Mouse (Mus musculus): Measurements from ENCODE around the gene Mcoln3. TPM values are rescaled to one million over a fixed set of nuclear protein-coding genes. Genes with fewer than 3 reads are reported as not detected.

Mcoln3 gene
- polyA plus RNA-seq (2015; fragmentation: Nextera tagmentation; extraction: Ambion mirVana) = 0.18 and 0.34 TPM in 2 replicates

GRCm38 (mm10) chr3:146117258-146117996 is at the start of gene Mcoln3:
Gene Mcoln3, plus strand, starts transcription at chr3:146117450.
- no peak for ATAC-seq
- no peaks in the 10 kb centered on the region; the same call in 1 of the 2 replicates for H3K4me1 ChIP-seq (replicated peaks; ENCODE audit: control insufficient read depth, insufficient read depth, low read length)
- H3K27me3 ChIP-seq (replicated peaks; ENCODE audit: control insufficient read depth, insufficient read depth, low read length) = peaks cover 18% of the 10 kb centered on the region
- WGBS = 10% methylated on average over 35 of the region's 35 CpGs
- H3K4me2 ChIP-seq (ENCODE audit: low read length) = no peak within 1 kb of the TSS
- no peak within 1 kb of the TSS for H3K9ac ChIP-seq (replicated peaks; ENCODE audit: low read depth, low read length)
- no peak within 1 kb of the TSS for H3K4me3 ChIP-seq (replicated peaks; ENCODE audit: low read length)
- no peaks in the 10 kb centered on the region for H3K36me3 ChIP-seq (ENCODE audit: control insufficient read depth, insufficient read depth)
- H3K9me3 ChIP-seq (ENCODE audit: control insufficient read depth, low read length) = no peaks in the 10 kb centered on the region
- no peak within 1 kb of the TSS for H3K27ac ChIP-seq (ENCODE audit: low read length)

- Histone ChIP-seq H3K4me2 (ENCODE audit: low read length) (no peak overlapping the region), H3K36me3 (ENCODE audit: control insufficient read depth, insufficient read depth) (no peaks in the 10 kb centered on the region), H3K4me3 (replicated peaks; ENCODE audit: low read length) (no peak overlapping the region), H3K4me1 (replicated peaks; ENCODE audit: control insufficient read depth, insufficient read depth, low read length) (no peaks in the 10 kb centered on the region), H3K27me3 (replicated peaks; ENCODE audit: control insufficient read depth, insufficient read depth, low read length) (no peaks in the 10 kb centered on the region), H3K27ac (ENCODE audit: low read length) (no peak overlapping the region), H3K9ac (replicated peaks; ENCODE audit: low read depth, low read length) (no peak overlapping the region), H3K9me3 (ENCODE audit: control insufficient read depth, low read length) (no peaks in the 10 kb centered on the region)
- ATAC-seq = no peak
- 55% methylated on average over 4 of the region's 4 CpGs for WGBS
Measured at GRCm38 (mm10) chr3:146069276-146069675, 48.0 kb upstream of the Mcoln3 start.

GRCm38 (mm10) chr3:146072780-146073179 is 44.5 kb upstream of the Mcoln3 start:
- H3K27me3 ChIP-seq (replicated peaks; ENCODE audit: control insufficient read depth, insufficient read depth, low read length) = no peaks in the 10 kb centered on the region
- H3K27ac ChIP-seq (ENCODE audit: low read length) = no peak overlapping the region
- 73% methylated on average over 7 of the region's 7 CpGs for WGBS
- H3K4me2 ChIP-seq (ENCODE audit: low read length) = no peak overlapping the region
- H3K9ac ChIP-seq (replicated peaks; ENCODE audit: low read depth, low read length) = no peak overlapping the region
- no peaks in the 10 kb centered on the region for H3K4me1 ChIP-seq (replicated peaks; ENCODE audit: control insufficient read depth, insufficient read depth, low read length)
- no peaks in the 10 kb centered on the region for H3K9me3 ChIP-seq (ENCODE audit: control insufficient read depth, low read length)
- peak; percentile 64 for ATAC-seq
- no peaks in the 10 kb centered on the region for H3K36me3 ChIP-seq (ENCODE audit: control insufficient read depth, insufficient read depth)
- H3K4me3 ChIP-seq (replicated peaks; ENCODE audit: low read length) = no peak overlapping the region

- no peak overlapping the region for H3K27ac ChIP-seq (ENCODE audit: low read length)
- no peaks in the 10 kb centered on the region for H3K9me3 ChIP-seq (ENCODE audit: control insufficient read depth, low read length)
- H3K4me3 ChIP-seq (replicated peaks; ENCODE audit: low read length) = no peak overlapping the region
- no peaks in the 10 kb centered on the region for H3K27me3 ChIP-seq (replicated peaks; ENCODE audit: control insufficient read depth, insufficient read depth, low read length)
- H3K9ac ChIP-seq (replicated peaks; ENCODE audit: low read depth, low read length) = no peak overlapping the region
- 89% methylated on average over 12 of the region's 12 CpGs for WGBS
- H3K4me1 ChIP-seq (replicated peaks; ENCODE audit: control insufficient read depth, insufficient read depth, low read length) = no peaks in the 10 kb centered on the region
- no peaks in the 10 kb centered on the region for H3K36me3 ChIP-seq (ENCODE audit: control insufficient read depth, insufficient read depth)
- no peak overlapping the region for H3K4me2 ChIP-seq (ENCODE audit: low read length)
- no peak for ATAC-seq
Measured at GRCm38 (mm10) chr3:146080241-146080640, 37.0 kb upstream of the Mcoln3 start.

- H3K36me3 ChIP-seq (ENCODE audit: control insufficient read depth, insufficient read depth) = no peaks in the 10 kb centered on the region
- ATAC-seq = no peak
- no peaks in the 10 kb centered on the region for H3K9me3 ChIP-seq (ENCODE audit: control insufficient read depth, low read length)
- no peak overlapping the region for H3K4me2 ChIP-seq (ENCODE audit: low read length)
- no peak overlapping the region for H3K4me3 ChIP-seq (replicated peaks; ENCODE audit: low read length)
- H3K9ac ChIP-seq (replicated peaks; ENCODE audit: low read depth, low read length) = no peak overlapping the region
- H3K27ac ChIP-seq (ENCODE audit: low read length) = no peak overlapping the region
- 87% methylated on average over 13 of the region's 13 CpGs for WGBS
- no peaks in the 10 kb centered on the region for H3K27me3 ChIP-seq (replicated peaks; ENCODE audit: control insufficient read depth, insufficient read depth, low read length)
- H3K4me1 ChIP-seq (replicated peaks; ENCODE audit: control insufficient read depth, insufficient read depth, low read length) = no peaks in the 10 kb centered on the region
Measured at GRCm38 (mm10) chr3:146090988-146091657, 26.1 kb upstream of the Mcoln3 start.

GRCm38 (mm10) chr3:146095066-146095465 is 22.2 kb upstream of the Mcoln3 start:
- 87% methylated on average over 10 of the region's 10 CpGs for WGBS
- Histone ChIP-seq H3K27ac (ENCODE audit: low read length) (no peak overlapping the region), H3K4me2 (ENCODE audit: low read length) (no peak overlapping the region), H3K9me3 (ENCODE audit: control insufficient read depth, low read length) (no peaks in the 10 kb centered on the region), H3K4me1 (replicated peaks; ENCODE audit: control insufficient read depth, insufficient read depth, low read length) (no peaks in the 10 kb centered on the region), H3K36me3 (ENCODE audit: control insufficient read depth, insufficient read depth) (no peaks in the 10 kb centered on the region), H3K9ac (replicated peaks; ENCODE audit: low read depth, low read length) (no peak overlapping the region), H3K4me3 (replicated peaks; ENCODE audit: low read length) (no peak overlapping the region), H3K27me3 (replicated peaks; ENCODE audit: control insufficient read depth, insufficient read depth, low read length) (no peaks in the 10 kb centered on the region)
- no peak for ATAC-seq

- no peaks in the 10 kb centered on the region for H3K4me1 ChIP-seq (replicated peaks; ENCODE audit: control insufficient read depth, insufficient read depth, low read length)
- no peaks in the 10 kb centered on the region for H3K9me3 ChIP-seq (ENCODE audit: control insufficient read depth, low read length)
- no peak overlapping the region for H3K4me3 ChIP-seq (replicated peaks; ENCODE audit: low read length)
- H3K4me2 ChIP-seq (ENCODE audit: low read length) = no peak overlapping the region
- WGBS = 95% methylated on average over 7 of the region's 7 CpGs
- H3K27me3 ChIP-seq (replicated peaks; ENCODE audit: control insufficient read depth, insufficient read depth, low read length) = no peaks in the 10 kb centered on the region
- no peak for ATAC-seq
- no peaks in the 10 kb centered on the region for H3K36me3 ChIP-seq (ENCODE audit: control insufficient read depth, insufficient read depth)
- no peak overlapping the region for H3K27ac ChIP-seq (ENCODE audit: low read length)
- no peak overlapping the region for H3K9ac ChIP-seq (replicated peaks; ENCODE audit: low read depth, low read length)
Measured at GRCm38 (mm10) chr3:146096986-146097385, 20.3 kb upstream of the Mcoln3 start.

- Histone ChIP-seq H3K36me3 (ENCODE audit: control insufficient read depth, insufficient read depth) (no peaks in the 10 kb centered on the region), H3K27ac (ENCODE audit: low read length) (no peak overlapping the region), H3K27me3 (replicated peaks; ENCODE audit: control insufficient read depth, insufficient read depth, low read length) (no peaks in the 10 kb centered on the region), H3K4me1 (replicated peaks; ENCODE audit: control insufficient read depth, insufficient read depth, low read length) (no peaks in the 10 kb centered on the region), H3K4me3 (replicated peaks; ENCODE audit: low read length) (no peak overlapping the region), H3K9me3 (ENCODE audit: control insufficient read depth, low read length) (no peaks in the 10 kb centered on the region), H3K9ac (replicated peaks; ENCODE audit: low read depth, low read length) (no peak overlapping the region), H3K4me2 (ENCODE audit: low read length) (no peak overlapping the region)
- no peak for ATAC-seq
- WGBS = 91% methylated on average over 4 of the region's 4 CpGs
Measured at GRCm38 (mm10) chr3:146097861-146098260, 19.4 kb upstream of the Mcoln3 start.

GRCm38 (mm10) chr3:146099925-146100324 is 17.3 kb upstream of the Mcoln3 start:
- ATAC-seq = no peak
- Histone ChIP-seq H3K9me3 (ENCODE audit: control insufficient read depth, low read length) (no peaks in the 10 kb centered on the region), H3K27ac (ENCODE audit: low read length) (no peak overlapping the region)

More at GRCm38 (mm10) chr3:146099925-146100324, 17.3 kb upstream of the Mcoln3 start:
- H3K36me3 ChIP-seq (ENCODE audit: control insufficient read depth, insufficient read depth) = no peaks in the 10 kb centered on the region
- no peak overlapping the region for H3K4me2 ChIP-seq (ENCODE audit: low read length)
- no peak overlapping the region for H3K4me3 ChIP-seq (replicated peaks; ENCODE audit: low read length)
- H3K4me1 ChIP-seq (replicated peaks; ENCODE audit: control insufficient read depth, insufficient read depth, low read length) = no peaks in the 10 kb centered on the region
- no peak overlapping the region for H3K9ac ChIP-seq (replicated peaks; ENCODE audit: low read depth, low read length)
- no peaks in the 10 kb centered on the region for H3K27me3 ChIP-seq (replicated peaks; ENCODE audit: control insufficient read depth, insufficient read depth, low read length)

Data from forebrain, embryonic 16.5 days (tissue).